26 mouse cellular contexts compared by ENCODE assay signal in the genomic region with DNA sequence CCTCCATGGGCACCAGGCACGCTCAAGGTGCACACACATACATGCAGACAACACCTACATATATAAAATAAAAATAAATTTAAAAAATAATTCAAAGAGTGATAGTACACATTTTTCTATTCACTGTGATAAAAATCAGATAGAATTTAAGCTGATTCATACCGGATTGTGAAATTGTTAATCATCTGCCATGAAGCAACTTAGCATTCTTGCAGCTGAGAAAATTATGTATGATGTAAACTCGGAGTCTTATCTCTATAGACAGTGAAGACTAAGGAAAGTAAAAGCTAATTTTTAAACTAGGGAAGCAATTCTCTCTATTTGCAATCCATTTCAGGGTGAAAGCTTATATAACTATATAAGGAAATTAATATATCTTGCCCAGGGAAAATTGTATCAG. TPM values are rescaled to one million over a fixed set of nuclear protein-coding genes. Genes with fewer than 3 reads are reported as not detected.
"Had no signal": no experiment of that assay in that cellular context is flagged by ENCODE, and none has a peak within 500 bp of the region (broad histone marks: within the 10 kb centered on the region; RNA-seq: fewer than 3 reads in every experiment).

No protein-coding gene starts in this region.

- H3K4me1 ChIP-seq: heart, embryonic 12.5 days; hindbrain, embryonic 10.5 days; hindbrain, embryonic 12.5 days; intestine, embryonic 15.5 days had no signal

- H3K9ac ChIP-seq: heart, embryonic 12.5 days; hindbrain, embryonic 12.5 days; hindbrain, embryonic 14.5 days; intestine, embryonic 15.5 days; limb, embryonic 12.5 days; liver, embryonic 14.5 days had no signal

- DNase-seq: gastrocnemius, postnatal 14 days; gastrocnemius, postnatal 36 days; heart, adult 18-20 months; heart, postnatal 10 days; heart, postnatal 4 days; kidney, adult 18-20 months; kidney, adult 8-10 months; kidney, postnatal 10 days; kidney, postnatal 25 days; kidney, postnatal 4 days; liver had no signal

- H3K4me2 ChIP-seq: heart, embryonic 12.5 days; hindbrain, embryonic 12.5 days; hindbrain, embryonic 14.5 days; intestine, embryonic 15.5 days; limb, embryonic 12.5 days; liver, embryonic 11.5 days had no signal

- H3K27ac ChIP-seq: heart, embryonic 10.5 days; hindbrain, embryonic 10.5 days; hindbrain, embryonic 12.5 days; hindbrain, embryonic 14.5 days; intestine, embryonic 15.5 days; layer of hippocampus, adult 2 months; left cerebral cortex, adult 2 months; limb, embryonic 10.5 days; limb, embryonic 12.5 days; liver, embryonic 14.5 days had no signal

- H3K4me3 ChIP-seq: heart, embryonic 10.5 days; heart, embryonic 12.5 days; hindbrain, embryonic 10.5 days; hindbrain, embryonic 12.5 days; intestine, embryonic 15.5 days; layer of hippocampus, adult 2 months; left cerebral cortex, adult 2 months; limb, embryonic 10.5 days; limb, embryonic 12.5 days had no signal

- H3K36me3 ChIP-seq: heart, embryonic 10.5 days; heart, embryonic 12.5 days; hindbrain, embryonic 10.5 days; hindbrain, embryonic 12.5 days; intestine, embryonic 15.5 days; limb, embryonic 10.5 days; limb, embryonic 12.5 days had no signal

- ATAC-seq: hindbrain, embryonic 16.5 days; intestine, embryonic 15.5 days; intestine, postnatal 0 days had no signal

- H3K9me3 ChIP-seq: heart, embryonic 10.5 days; heart, embryonic 12.5 days; hindbrain, embryonic 10.5 days; hindbrain, embryonic 12.5 days; intestine, embryonic 15.5 days; limb, embryonic 10.5 days; limb, embryonic 12.5 days had no signal

- H3K27me3 ChIP-seq: heart, embryonic 12.5 days; hindbrain, embryonic 12.5 days; intestine, embryonic 15.5 days; limb, embryonic 12.5 days had no signal

RNA-seq across cellular contexts. Expression of a gene that starts 41.0 kb away (rescaled TPM):
- polyA plus RNA-seq: gonadal fat pad, adult 2 months had no signal
